Mouse (Mus musculus): ENCODE results near the gene Alg1. TPM values are rescaled to one million over a fixed set of nuclear protein-coding genes. Genes with fewer than 3 reads are reported as not detected.

Gene Alg1
- 29.1 and 37.5 TPM in 2 replicates for polyA plus RNA-seq (2015; fragmentation: Nextera tagmentation; extraction: Ambion mirVana)

- Histone ChIP-seq H3K36me3 (peaks cover 4% of the 10 kb centered on the region), H3K27me3 (replicated peaks) (no peaks in the 10 kb centered on the region), H3K4me1 (replicated peaks) (peaks cover 6% of the 10 kb centered on the region; the same call in 1 of the 2 replicates), H3K9me3 (no peaks in the 10 kb centered on the region), H3K9ac (peak within 1 kb of the TSS; percentile 70), H3K4me2 (replicated peaks) (peak within 1 kb of the TSS; percentile 76), H3K4me3 (replicated peaks) (peak within 1 kb of the TSS; percentile 76), H3K27ac (no peak within 1 kb of the TSS)
- 2% methylated on average over 47 of the region's 47 CpGs for WGBS
- ATAC-seq, result peak; percentile 99
These were observed at the start of gene Alg1 for GRCm38 (mm10) chr16:5233418-5234313. Alg1 (plus strand) TSS chr16:5233621.

DNA sequence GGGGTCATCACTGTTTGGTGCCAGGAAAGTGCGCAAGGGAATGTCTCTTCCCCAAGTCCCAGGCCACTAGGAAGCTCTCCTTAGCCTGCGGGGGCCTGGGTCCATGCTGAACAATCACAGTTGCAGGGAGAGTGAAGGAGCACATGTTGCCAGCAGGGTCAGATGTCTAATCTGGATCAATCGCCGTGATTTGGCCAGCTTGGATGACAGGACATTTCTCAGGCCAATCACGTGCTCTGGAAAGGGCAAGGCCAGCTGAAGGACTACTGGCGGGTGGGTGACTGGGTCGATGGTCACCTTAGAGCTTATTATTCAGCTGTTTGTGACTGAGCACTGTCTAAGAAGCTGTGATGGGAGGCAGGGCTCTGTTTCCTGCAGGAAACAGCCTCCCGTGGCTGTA lies 49.3 kb upstream of the Alg1 start:
- H3K9me3 ChIP-seq, result no peaks in the 10 kb centered on the region
- no peak overlapping the region for H3K9ac ChIP-seq
- no peaks in the 10 kb centered on the region for H3K36me3 ChIP-seq
- no peaks in the 10 kb centered on the region for H3K4me1 ChIP-seq (replicated peaks)
- H3K27ac ChIP-seq, result no peak overlapping the region
- WGBS, result 54% methylated on average over 8 of the region's 8 CpGs
- no peaks in the 10 kb centered on the region; the same call in 1 of the 2 replicates for H3K27me3 ChIP-seq (replicated peaks)
- H3K4me2 ChIP-seq (replicated peaks), result no peak overlapping the region
- no peak for ATAC-seq
- no peak overlapping the region for H3K4me3 ChIP-seq (replicated peaks)

DNA sequence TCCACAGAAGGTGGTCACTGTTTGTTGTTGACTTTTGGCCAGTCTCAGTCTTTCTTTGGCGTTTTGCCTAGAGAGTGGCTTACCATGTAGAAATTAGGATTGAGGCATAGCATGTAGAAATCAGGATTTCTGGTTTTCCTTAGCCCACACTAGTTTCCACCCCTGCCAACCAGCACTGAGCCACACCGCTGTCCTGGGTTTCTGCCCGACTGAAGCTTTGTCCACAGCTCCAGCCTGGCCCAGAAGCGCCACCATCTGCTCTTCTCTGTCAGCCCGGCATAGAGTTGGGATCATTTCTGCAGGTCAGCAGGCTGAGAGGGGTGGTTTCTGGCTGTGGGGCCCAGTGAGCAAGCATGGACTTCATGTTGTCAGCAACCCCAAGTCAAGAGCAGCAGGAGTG lies 48.5 kb upstream of the Alg1 start:
- Histone ChIP-seq H3K4me2 (replicated peaks) (no peak overlapping the region), H3K9ac (no peak overlapping the region), H3K9me3 (no peaks in the 10 kb centered on the region), H3K27ac (no peak overlapping the region), H3K36me3 (no peaks in the 10 kb centered on the region), H3K27me3 (replicated peaks) (no peaks in the 10 kb centered on the region; the same call in 1 of the 2 replicates), H3K4me1 (replicated peaks) (no peaks in the 10 kb centered on the region), H3K4me3 (replicated peaks) (no peak overlapping the region)
- WGBS, result 76% methylated on average over 5 of the region's 5 CpGs
- ATAC-seq, result no peak

DNA sequence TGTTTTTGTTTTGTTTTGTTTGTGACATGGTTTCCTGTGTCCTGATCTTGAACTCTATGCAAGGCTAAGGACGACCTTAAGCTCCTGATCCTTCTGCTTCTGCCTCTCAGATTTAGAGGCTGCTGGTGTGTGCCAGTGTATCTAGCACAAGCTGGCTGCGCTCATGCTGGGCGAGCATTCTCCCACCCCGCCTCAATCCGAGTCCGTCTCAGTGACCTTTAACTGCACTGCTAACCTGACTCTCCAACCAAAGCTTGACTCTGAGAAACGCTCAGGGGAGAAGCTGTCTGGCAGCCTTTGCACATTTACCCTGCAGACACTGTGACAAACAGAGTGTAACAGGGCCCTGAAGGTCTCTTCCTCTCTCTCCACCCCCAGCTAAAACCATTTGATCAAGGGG lies 47.7 kb upstream of the Alg1 start:
- ATAC-seq, result no peak
- WGBS, result 61% methylated on average over 7 of the region's 7 CpGs
- no peak overlapping the region for H3K4me2 ChIP-seq (replicated peaks)
- no peaks in the 10 kb centered on the region; the same call in 1 of the 2 replicates for H3K27me3 ChIP-seq (replicated peaks)
- H3K36me3 ChIP-seq, result no peaks in the 10 kb centered on the region
- H3K27ac ChIP-seq, result no peak overlapping the region
- H3K9me3 ChIP-seq, result no peaks in the 10 kb centered on the region
- no peaks in the 10 kb centered on the region for H3K4me1 ChIP-seq (replicated peaks)
- H3K4me3 ChIP-seq (replicated peaks), result no peak overlapping the region
- H3K9ac ChIP-seq, result no peak overlapping the region

DNA sequence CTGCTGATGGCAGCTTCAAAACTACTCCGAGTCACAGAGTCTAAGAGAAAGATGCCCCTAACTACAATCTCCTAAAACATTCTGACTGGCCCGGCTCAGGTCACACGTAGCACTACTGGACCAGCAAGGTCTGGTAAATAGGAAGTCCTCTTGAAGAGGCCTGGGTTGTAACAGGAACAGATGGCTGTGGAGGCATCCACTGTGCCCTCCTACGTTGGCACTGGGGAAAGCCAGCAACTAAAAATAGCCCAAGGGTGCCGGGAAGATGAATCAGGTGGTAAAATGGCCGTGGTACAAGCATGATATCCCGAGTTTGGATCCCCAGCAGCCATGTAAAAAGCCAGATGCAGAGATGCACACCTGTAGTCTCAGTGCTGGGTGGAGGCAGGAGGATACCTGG lies 47.2 kb upstream of the Alg1 start:
- Histone ChIP-seq H3K27ac (no peak overlapping the region), H3K4me2 (replicated peaks) (no peak overlapping the region), H3K4me3 (replicated peaks) (no peak overlapping the region), H3K36me3 (no peaks in the 10 kb centered on the region), H3K4me1 (replicated peaks) (no peaks in the 10 kb centered on the region), H3K9me3 (no peaks in the 10 kb centered on the region), H3K9ac (no peak overlapping the region), H3K27me3 (replicated peaks) (no peaks in the 10 kb centered on the region; the same call in 1 of the 2 replicates)
- no peak for ATAC-seq
- 77% methylated on average over 7 of the region's 7 CpGs for WGBS

DNA sequence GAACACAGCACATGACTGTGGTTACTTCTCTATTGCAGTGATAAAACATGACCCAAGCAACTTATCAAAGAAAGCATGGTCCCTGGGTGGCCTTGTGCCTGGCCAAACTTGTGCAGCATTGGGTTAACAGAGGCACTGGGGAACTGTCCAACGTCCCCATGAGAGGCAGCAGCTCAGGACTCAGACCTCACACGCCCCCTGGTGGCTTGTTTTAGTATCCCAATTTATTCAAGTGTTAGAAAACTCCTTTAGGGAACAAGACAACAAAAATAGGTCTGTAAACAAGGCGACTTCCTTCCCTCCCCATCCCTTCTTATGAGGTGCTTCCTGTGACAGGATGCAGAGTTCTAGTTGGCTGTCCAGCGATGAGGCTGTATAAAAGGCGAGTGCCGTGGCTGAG lies 38.3 kb upstream of the Alg1 start:
- H3K4me1 ChIP-seq (replicated peaks), result no peaks in the 10 kb centered on the region
- no peaks in the 10 kb centered on the region for H3K36me3 ChIP-seq
- WGBS, result 27% methylated on average over 6 of the region's 6 CpGs
- H3K27me3 ChIP-seq (replicated peaks), result no peaks in the 10 kb centered on the region
- H3K9ac ChIP-seq, result no peak overlapping the region
- no peak for ATAC-seq
- H3K9me3 ChIP-seq, result no peaks in the 10 kb centered on the region
- no peak overlapping the region for H3K27ac ChIP-seq
- H3K4me3 ChIP-seq (replicated peaks), result no peak overlapping the region
- H3K4me2 ChIP-seq (replicated peaks), result no peak overlapping the region

- Histone ChIP-seq H3K27ac (no peak overlapping the region), H3K9ac (no peak overlapping the region), H3K4me1 (replicated peaks) (0 out of 2 replicates have a peak, but pooled peaks cover 4% of the 10 kb centered on the region), H3K4me2 (replicated peaks) (peak overlapping the region; percentile 96), H3K4me3 (replicated peaks) (peak overlapping the region; percentile 93), H3K9me3 (no peaks in the 10 kb centered on the region), H3K36me3 (no peaks in the 10 kb centered on the region), H3K27me3 (replicated peaks) (no peaks in the 10 kb centered on the region)
- no peak; the same call in 1 of the 2 replicates for ATAC-seq
- 12% methylated on average over 4 of the region's 4 CpGs for WGBS
These were observed 30.7 kb upstream of the Alg1 start for GRCm38 (mm10) chr16:5202681-5203080.

GRCm38 (mm10) chr16:5203200-5203599 lies 30.2 kb upstream of the Alg1 start:
- peak overlapping the region; percentile 64 for H3K9ac ChIP-seq
- H3K27me3 ChIP-seq (replicated peaks), result no peaks in the 10 kb centered on the region
- no peak overlapping the region for H3K27ac ChIP-seq
- peak overlapping the region; percentile 93 for H3K4me3 ChIP-seq (replicated peaks)
- H3K4me1 ChIP-seq (replicated peaks), result 0 out of 2 replicates have a peak, but pooled peaks cover 4% of the 10 kb centered on the region
- peak; percentile 73 for ATAC-seq
- no peaks in the 10 kb centered on the region for H3K9me3 ChIP-seq
- no peaks in the 10 kb centered on the region for H3K36me3 ChIP-seq
- 1% methylated on average over 36 of the region's 36 CpGs for WGBS
- peak overlapping the region; percentile 96 for H3K4me2 ChIP-seq (replicated peaks)

- no peaks in the 10 kb centered on the region for H3K36me3 ChIP-seq
- WGBS, result 4% methylated on average over 40 of the region's 40 CpGs
- H3K27ac ChIP-seq, result no peak within 1 kb of the TSS
- peak; percentile 91 for ATAC-seq
- H3K9ac ChIP-seq, result peak within 1 kb of the TSS; percentile 64
- H3K4me1 ChIP-seq (replicated peaks), result 0 out of 2 replicates have a peak, but pooled peaks cover 4% of the 10 kb centered on the region
- no peaks in the 10 kb centered on the region for H3K9me3 ChIP-seq
- H3K4me2 ChIP-seq (replicated peaks), result peak within 1 kb of the TSS; percentile 96
- no peaks in the 10 kb centered on the region for H3K27me3 ChIP-seq (replicated peaks)
- peak within 1 kb of the TSS; percentile 93 for H3K4me3 ChIP-seq (replicated peaks)
These were observed 29.6 kb upstream of the Alg1 start, which contains the start of gene Nagpa for GRCm38 (mm10) chr16:5203668-5204433. Nagpa (minus strand) TSS chr16:5204012.

- no peak overlapping the region for H3K4me3 ChIP-seq (replicated peaks)
- H3K9me3 ChIP-seq, result no peaks in the 10 kb centered on the region
- no peaks in the 10 kb centered on the region for H3K27me3 ChIP-seq (replicated peaks)
- 87% methylated on average over 5 of the region's 5 CpGs for WGBS
- H3K27ac ChIP-seq, result no peak overlapping the region
- H3K4me2 ChIP-seq (replicated peaks), result no peak overlapping the region
- no peak for ATAC-seq
- no peaks in the 10 kb centered on the region for H3K36me3 ChIP-seq
- H3K4me1 ChIP-seq (replicated peaks), result 0 out of 2 replicates have a peak, but pooled peaks cover 4% of the 10 kb centered on the region
- H3K9ac ChIP-seq, result no peak overlapping the region
These were observed 27.9 kb upstream of the Alg1 start for GRCm38 (mm10) chr16:5205431-5205970.

DNA sequence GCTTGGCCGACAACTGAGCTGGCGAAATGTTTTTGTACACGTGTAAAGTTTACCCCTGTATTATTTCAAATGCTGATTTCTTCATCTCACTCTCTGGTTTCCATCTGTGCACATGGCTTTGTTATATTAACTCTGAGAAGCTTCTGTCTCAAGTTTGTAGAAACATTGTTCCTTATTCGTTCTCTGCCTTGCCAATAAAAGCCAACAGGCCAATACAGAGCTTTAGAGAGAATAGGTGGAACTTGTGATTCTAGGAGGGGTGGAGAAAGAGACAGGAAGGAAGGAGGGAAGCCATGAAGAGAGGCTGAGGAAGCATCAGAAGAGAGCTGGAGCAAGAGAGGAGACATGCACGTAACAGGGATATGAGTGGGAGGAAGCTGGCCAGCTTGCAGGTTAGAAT lies 27.4 kb upstream of the Alg1 start:
- no peaks in the 10 kb centered on the region for H3K9me3 ChIP-seq
- no peak overlapping the region for H3K4me3 ChIP-seq (replicated peaks)
- no peak overlapping the region for H3K27ac ChIP-seq
- no peak overlapping the region for H3K9ac ChIP-seq
- H3K27me3 ChIP-seq (replicated peaks), result no peaks in the 10 kb centered on the region
- ATAC-seq, result no peak
- H3K36me3 ChIP-seq, result no peaks in the 10 kb centered on the region
- WGBS, result 65% methylated on average over 5 of the region's 5 CpGs
- H3K4me2 ChIP-seq (replicated peaks), result no peak overlapping the region
- H3K4me1 ChIP-seq (replicated peaks), result 0 out of 2 replicates have a peak, but pooled peaks cover 4% of the 10 kb centered on the region

GRCm38 (mm10) chr16:5210365-5210764 lies 23.1 kb upstream of the Alg1 start:
- no peak for ATAC-seq
- Histone ChIP-seq H3K9ac (no peak overlapping the region), H3K27me3 (replicated peaks) (no peaks in the 10 kb centered on the region)

More at GRCm38 (mm10) chr16:5210365-5210764, 23.1 kb upstream of the Alg1 start:
- Histone ChIP-seq H3K4me1 (replicated peaks) (no peaks in the 10 kb centered on the region), H3K27ac (no peak overlapping the region), H3K4me2 (replicated peaks) (no peak overlapping the region), H3K36me3 (no peaks in the 10 kb centered on the region), H3K9me3 (no peaks in the 10 kb centered on the region), H3K4me3 (replicated peaks) (no peak overlapping the region)
- 71% methylated on average over 2 of the region's 2 CpGs for WGBS
